Mouse (Mus musculus) skeletal muscle tissue, adult 2 months (tissue): ENCODE results near the gene Olfr322.
"Not testable (repeated sequence)": the region's sequence is repeated elsewhere in the genome, so short reads cannot be mapped to it uniquely, and the experiment has no call there.

Source experiments
- DNase-seq: peaks from one replicate; pipeline ENCODE4 v3.0.0-alpha.2; 2012; ENCODE audit warnings: low read depth, low spot score

Gene Olfr322

DNA sequence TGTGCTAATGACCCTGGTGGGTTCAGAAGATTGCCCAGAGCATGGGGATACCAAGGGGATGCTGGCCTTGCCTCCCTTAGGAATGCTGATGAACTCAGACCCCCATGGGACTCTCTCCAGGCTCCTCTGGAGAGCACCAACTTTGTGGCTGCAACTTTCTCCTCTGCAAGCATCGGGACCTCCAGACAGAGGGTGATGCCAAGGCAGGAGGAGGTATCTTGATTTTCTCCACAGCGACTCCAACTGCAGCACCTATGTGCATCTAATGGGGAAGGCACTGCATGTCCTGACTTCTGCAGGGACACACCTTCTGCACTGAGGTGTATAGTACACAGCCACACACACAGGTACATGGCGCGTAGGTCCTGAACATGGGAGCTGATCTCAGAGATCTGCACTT lies at the start of gene Olfr322:
Olfr322 (plus strand) TSS at position 187 of the 400 bp plus-strand sequence.
- DNase-seq, result no peak

DNA sequence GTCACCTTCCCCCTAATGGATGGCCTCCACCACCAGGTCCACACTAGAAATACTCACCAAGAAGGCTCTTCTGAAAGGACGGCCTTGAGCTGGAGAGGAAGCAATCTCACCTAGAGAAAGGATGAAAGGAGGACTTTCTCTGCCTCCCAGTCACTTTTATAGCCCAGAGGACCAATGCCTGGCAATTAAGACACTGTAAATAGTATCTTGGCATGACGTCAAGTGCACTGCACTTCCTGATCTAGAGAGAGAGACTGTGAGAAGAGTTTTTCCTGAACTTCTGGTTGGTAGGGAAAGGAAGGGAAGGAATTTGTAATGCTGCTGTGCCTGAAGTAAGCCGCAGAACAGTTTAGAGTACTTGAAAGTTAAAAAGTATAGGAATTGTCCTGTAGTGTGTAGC lies 45.2 kb upstream of the Olfr322 start:
- no peak for DNase-seq

DNA sequence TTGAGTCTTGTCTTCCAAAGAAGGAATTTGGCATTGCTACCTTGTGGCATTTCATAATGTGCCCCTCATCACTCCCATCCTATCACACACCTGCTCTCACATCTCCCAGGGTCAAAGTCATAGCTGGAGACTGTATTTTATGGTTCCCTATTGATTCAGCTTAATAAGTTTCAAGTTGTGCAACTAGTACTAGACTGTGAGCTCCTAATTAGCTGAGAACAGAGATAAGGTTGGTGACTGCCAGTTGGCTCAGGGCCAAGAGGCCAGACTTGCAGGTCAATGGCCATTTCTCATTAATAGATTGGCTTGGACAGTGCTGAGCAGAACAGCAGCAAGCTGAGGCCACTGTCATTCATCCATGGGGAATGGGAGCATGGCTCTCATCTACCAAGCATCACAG lies 44.1 kb upstream of the Olfr322 start:
- DNase-seq, result no peak

DNA sequence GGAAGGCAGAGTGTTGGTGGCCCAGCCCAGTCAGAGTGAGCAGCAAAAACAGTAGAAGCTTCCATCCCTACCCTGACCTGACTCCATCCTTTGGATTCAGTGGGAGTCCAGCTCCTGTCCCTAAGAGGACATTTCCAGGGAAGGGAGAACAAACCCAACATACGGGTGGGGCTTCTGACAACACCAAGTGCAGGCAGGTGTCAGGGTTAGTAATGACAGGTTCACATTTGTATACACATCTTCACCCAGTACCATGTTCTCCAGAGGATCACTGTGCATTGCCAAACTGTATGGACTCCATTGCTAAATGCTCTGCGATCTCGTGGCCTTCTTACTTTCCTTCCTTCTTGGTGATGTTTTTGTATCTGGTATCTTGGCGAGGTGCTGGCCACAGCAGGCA lies 42.6 kb upstream of the Olfr322 start, which contains the start of gene 2210407C18Rik:
2210407C18Rik (minus strand) TSS at position 101 of the 400 bp plus-strand sequence.
- no peak for DNase-seq

DNA sequence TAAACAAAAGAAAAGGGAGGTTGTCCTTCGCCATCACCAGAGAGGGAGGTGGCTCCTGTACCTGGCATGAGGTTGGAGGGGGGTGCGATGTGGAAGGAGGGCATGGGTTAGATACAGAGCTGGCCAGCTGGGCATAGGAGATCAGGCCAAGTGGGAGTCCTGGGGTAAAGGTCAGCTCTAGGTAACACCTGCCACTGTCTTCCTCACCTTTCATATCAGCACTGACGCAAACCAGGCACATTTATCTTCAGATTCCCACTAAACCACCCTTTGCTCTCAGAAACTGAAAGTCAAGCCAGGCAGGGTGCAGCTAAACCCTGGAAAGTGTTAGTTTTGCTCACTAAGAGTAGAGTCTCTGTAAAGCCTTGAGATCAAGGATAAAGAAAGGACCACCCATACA lies 40.2 kb upstream of the Olfr322 start:
- no peak for DNase-seq

DNA sequence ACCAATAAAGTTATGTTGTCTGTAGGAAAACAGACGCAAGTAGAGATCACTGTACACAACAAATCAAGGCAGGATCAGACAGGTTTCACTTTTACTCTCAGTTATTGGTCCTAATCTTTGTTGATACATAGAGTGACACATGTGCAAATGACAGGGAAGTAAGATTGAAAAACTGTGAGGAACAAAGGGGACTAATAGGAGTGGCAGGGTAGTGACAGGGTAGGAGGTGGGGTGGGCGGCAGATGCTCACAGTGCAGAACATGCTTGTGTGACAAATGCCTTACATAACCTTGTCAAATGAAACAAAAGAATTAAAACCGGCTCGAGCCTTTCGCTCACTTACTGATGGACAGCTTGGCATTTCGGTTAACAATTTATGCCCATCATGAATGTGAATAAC lies 39.8 kb upstream of the Olfr322 start:
- no peak for DNase-seq

DNA sequence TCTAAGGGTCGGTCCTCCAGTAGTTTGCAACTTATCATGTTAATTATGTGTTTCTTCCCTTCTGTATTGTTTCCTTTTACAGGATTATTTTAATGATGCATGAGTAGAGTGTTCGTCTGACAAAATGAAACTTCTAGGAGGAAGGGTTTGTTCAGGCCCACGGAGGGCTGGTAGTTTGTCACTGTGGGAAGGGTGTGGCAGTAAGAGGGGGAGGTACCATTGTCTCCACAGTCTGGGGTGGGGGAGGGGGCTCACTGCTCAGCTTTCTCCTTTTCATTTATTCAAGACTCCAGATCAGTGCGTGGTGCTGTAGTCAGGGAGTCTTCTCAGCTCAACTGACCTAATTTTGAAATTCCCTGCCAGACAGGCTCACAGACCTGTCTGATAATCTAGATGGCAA lies 32.4 kb upstream of the Olfr322 start:
- no peak for DNase-seq

DNA sequence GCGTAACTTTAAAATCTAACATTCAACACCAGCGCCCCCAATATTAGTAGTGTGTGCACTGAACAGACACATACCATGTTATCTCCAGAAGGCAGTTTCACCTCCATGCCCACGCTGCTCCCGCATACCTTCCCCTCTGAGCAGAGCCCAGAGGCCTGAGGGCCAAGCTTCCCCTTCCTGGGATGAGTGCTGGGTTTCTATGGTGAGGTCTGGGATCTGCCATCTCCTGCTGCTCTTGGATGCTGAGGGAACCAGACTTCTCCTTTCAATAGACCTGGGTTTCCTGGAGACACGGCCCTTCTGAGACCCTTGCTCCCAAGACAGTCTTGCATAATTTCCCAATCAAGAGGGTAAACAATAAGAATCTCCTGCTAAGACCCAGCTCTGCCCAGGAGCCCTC lies 28.2 kb upstream of the Olfr322 start, which contains the start of gene Olfr323:
Olfr323 (minus strand) TSS at position 101 of the 400 bp plus-strand sequence.
- DNase-seq, result no peak

DNA sequence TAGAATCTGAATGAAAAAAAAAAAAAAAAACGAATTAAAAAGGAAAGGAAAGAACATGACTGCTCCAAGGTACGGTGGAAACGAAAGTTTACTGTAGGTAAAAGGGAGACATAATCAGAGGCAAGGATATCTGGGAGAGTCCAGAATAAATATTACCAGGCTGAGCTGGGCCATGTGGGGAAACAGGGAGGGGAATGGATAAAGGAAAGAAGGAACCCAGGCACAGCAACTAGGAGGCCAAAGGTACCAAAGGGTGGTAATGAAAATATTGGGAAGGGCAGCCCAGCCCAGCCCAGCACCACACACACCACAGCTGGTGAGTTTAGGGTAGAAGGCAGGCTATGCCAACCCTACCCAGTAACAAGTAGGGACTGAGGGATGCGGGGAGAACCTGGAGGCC lies 23.7 kb upstream of the Olfr322 start:
- DNase-seq, result no peak

DNA sequence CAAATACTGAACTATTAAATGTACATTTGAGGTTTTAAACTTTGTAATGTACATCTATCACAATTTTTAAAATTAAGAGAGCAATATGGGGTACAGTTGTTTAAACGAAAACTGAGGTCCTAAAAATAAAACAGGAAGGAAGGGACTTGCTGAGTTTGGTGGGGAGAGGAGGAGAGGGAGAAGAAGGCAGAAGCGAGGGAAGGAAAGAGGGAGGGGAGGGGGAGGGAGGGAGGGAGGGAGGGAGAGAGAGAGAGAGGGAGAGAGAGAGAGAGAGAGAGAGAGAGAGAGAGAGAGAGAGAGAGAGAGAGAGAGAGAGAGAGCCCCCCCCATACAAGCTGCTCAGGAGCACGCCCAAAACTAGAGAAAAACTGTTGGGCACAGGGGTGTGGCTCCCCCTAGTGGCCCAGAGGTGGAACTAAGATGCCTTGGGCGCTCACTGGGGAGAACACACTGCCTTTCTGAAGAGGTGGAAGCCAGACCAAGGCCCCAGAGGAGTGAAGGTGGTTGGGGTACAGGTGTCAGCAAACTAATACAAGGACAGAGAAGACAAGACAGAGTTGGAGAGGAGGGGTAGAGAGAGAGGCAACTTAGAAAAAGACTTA lies 22.1 kb upstream of the Olfr322 start:
- DNase-seq, result peak; percentile 30

DNA sequence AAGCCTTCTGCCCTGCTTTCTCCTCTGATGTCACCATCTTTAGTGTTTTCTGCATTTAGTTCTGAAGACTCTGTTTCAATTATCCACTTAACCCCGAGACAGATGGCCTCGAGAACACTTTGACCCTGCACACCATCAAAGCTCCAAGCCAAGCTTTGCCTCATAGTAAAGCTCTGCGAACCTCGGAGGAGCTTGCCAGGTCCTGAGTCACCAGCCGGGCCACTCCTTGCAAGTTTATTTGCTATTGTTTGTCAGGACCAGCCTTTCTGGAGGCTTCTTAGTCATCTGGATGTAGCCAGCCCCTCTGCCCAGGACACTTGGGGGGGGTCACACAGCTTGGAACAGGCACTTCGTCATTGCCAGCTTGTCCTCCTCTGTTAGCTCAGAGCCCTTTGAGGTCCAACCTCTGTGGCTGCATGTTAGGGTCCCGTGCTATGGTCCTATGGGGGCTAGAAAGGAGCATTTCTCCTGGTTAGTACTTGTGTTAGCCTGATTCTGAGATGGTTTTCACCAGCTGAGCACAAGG lies 20.3 kb upstream of the Olfr322 start:
- peak; percentile 48 for DNase-seq

DNA sequence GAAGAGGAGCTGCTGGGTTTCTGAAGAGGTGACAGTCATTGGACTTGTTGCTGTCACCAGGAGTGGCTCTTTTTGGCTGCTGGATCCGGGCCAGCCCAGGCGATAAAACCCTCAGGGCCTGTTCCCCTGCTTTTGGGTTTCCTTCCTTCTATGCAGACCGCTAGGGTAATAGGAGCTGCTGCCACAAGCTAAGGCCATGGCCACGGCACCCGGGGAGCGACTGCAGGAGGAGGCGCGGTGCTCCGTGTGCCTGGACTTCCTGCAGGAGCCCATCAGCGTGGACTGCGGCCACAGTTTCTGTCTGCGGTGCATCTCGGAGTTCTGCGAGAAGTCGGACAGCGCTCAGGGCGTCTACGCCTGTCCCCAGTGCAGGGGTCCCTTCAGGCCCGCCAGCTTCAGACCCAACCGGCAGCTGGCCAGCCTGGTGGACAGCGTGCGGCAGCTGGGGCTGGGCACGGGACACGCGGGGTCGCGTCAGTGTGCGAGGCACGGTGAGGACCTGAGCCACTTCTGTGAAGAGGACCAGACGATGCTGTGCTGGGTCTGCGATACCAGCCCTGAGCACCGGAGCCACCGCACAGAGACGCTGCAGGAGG lies 18.2 kb upstream of the Olfr322 start, which contains the start of gene Trim58:
Trim58 (plus strand) TSS at position 194 of the 596 bp plus-strand sequence.
- no peak for DNase-seq

DNA sequence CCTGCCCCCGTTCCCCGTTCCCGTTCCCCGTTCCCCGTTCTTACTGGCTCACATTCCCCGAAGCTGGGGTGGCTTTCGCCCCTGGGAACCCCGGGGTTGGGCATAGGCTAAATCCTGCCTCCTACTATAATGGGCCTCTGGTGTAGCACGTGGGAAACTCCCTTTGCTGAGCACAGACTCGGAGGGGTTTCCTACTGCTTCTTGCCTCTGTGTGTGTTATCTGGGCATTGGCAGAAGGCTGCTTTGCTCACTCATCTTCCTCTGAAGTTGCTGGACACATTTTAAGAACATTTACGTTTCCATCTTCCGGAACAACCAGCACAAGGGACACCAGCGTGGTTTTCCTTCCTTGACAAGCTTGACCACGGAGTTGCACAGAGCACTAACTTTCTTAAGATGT lies 17.5 kb upstream of the Olfr322 start:
- no peak for DNase-seq

DNA sequence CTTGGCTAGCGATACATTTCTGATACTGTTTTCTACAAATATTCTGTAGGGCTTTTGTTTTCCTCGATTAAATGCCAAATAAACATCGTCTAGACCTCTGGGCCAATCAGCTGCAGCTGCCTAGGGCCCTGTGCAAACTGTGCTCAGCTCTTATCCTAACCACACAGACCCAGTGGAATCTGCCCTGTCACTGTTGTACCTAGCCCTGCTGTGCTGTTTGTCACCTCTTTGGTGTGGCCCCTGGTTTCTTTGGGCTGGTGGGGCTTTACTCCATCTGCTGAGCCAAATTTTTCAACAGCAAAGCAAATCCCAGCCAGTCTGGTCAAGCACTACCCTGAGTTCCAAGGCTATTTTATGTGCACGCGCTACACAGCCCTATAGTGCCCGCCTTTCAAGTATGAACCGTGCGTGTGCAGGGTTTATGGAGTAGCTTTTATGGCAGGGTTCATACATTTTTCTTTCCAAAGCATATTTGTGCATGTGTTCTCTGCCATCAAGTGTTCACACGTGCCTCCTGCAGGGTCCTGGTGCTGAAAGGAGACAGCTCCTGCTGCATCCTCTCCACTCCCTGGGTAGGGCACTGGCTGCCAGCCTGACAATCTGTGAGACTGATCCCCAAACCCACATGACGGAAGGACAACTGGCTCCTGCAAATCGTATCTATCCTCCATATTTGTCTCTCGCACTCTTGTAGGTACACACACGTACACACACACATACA lies 16.8 kb upstream of the Olfr322 start:
- no peak for DNase-seq

DNA sequence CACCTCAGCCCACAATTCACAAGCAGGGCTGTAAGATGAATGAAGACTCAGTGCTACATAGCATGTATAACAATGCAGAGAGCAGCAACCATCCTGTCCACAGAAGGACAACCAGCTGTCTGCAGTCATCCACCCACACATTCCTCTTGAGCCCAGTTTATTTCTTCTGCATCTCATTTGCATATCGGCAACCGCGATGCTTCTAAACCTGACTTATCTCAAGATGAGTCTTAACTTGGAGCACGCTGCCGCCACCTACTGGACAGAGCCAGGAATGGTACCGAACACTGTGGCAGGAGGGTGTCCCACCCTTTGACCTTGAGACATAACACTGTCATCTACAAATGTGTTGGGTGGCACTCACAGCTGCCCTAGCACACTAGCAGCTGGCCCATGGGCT lies 15.2 kb upstream of the Olfr322 start:
- DNase-seq, result no peak

DNA sequence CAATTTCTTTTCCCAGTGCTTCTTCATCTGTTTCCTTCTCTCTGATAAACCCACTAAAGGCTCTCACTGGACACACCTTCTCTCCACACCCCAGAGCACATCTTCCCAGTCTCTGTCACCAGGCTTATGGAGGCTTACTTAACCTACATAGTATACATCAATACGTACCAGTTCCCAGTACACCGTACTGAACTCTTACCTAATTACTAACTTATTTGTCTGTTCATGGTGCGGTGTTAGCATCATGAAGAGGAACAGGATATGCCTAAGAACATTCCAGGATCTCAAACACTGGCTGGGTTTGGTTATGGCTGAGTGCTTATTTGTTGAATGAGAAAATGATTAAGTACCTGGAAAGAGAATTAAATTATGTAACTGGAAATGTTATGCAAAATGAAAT lies 3.4 kb upstream of the Olfr322 start:
- no peak for DNase-seq

DNA sequence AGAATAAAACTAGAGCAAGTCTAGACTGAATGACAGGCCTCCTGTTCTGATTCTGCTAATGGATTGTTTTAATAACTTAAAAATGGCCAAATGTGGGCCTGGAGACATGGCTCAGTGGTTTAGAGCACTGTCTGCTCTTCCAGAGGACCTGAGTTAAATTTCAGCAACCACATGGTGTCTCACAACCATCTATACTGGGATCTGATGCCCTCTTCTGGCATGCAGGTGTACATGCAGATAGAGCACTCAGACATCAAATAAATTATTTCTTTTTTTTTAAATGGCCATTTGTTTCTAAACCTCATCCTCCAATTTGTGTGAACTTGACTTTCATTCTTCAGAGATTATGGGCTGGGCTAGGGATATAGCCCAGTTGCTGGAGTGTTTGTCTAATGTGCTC lies 10.7 kb downstream of the Olfr322 start:
- DNase-seq, result no peak

DNA sequence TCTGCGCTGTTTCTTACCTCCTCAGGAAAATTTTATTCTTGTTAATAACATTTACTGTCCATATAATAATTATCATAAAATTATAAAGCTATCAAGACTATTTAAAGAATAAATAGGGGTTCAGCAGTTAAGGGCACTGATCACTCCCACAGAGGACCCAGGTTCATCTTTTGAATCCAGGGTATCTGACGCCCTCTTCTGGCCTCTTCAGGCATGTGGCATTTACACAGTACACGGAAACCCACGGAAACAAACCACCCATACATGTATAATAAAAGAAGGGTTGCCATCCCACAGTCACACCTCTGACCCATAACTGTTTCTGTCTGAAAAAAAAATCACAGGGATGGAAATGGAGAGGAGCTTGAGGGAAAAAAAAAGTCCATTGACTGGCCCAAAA lies 13.2 kb downstream of the Olfr322 start:
- no peak for DNase-seq

DNA sequence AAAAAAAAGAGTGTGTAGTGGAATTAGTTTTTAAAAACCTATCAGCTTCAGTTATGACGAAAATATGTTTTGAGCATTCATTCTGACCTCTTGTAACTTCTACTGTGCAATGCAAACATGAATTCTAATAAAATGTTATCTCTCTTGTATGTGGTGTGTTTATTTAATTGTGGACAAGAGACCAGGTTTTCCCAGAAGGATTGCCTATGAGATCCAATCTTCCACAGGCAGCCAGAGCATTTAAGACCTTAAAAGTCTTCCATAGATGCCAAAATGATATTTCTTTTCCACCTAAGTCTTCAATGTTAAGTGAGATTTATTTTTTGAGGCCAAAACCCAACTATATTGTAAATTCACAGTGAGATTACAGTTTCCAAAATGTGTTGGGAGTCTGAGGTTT lies 22.2 kb downstream of the Olfr322 start, which contains the start of gene Olfr320:
Olfr320 (plus strand) TSS at position 301 of the 400 bp plus-strand sequence.
- no peak for DNase-seq

DNA sequence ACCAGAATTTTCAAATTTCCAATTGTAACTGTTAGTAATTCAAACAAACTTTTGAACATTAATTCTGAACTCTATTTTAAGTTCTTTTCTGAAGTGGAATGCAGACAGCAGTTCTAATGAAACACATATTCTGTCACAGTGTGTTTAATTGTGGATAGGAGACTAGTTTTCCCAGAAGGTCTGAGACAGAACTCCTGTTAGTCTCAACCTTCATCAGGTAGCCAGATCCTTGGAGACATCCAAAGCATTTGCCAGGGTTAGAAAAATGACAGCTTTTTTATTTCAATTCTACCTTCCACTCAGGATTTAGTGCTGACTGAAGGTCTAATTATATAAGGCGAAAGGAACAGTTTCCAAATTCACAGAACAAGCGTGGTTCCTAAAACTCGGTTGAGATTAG lies 40.3 kb downstream of the Olfr322 start, which contains the start of gene Olfr319:
Olfr319 (plus strand) TSS at position 301 of the 400 bp plus-strand sequence.
- DNase-seq, result no peak

DNA sequence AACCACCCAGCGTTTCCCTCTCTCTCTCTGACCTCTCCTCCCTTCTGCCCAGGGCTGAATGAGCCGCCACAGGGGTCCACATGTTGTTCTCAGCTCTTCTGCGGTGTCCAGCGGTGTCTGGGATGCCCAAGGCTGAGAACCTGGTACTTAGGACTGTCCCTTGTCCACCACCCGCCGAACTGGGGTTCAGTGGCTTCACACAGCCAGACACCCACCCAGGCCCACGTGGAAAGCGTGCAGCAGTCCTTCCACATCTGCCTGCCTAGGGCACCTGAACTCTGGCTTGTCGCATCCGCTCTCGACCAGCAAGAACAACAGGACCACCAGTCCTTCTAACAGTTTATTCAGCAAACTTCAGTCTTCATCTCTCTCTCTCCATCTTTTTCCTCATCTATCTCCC lies 50.5 kb downstream of the Olfr322 start:
- DNase-seq, result no peak

DNA sequence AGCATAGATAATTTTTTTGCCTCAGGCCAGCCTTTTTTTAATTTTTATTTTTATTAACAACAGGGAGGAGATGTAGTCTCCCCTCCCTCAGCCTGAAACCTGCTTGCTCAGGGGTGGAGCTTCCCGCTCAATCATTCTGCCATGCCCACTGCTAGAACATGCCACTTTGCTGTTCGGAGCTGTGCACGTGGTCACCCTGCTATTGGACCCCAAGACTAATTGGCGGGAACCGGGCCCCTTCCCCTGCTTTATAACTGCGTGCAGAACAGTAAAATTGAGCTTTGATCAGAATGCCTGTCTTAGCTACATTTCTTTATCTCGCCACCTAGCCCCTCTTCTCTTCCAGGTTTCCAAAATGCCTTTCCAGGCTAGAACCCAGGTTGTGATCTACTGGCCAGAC lies 59.1 kb downstream of the Olfr322 start:
- DNase-seq, result not testable (repeated sequence)
